Mouse (Mus musculus) brain, embryonic 14.5 days (tissue): ENCODE data around the gene Ryr1.

ENCODE experiments used
- CTCF ChIP-seq: fragments of 200-500 bp; IDR thresholded peaks from 2 replicates; pipeline ENCODE4 v1.5.1; 2012; ENCODE audit warnings: inconsistent platforms, mild to moderate bottlenecking, moderate library complexity, borderline replicate concordance; ENCODE audit not compliant: insufficient read depth, insufficient read length; ENCODE audit errors: extremely low read depth
- POLR2A ChIP-seq: fragments of 200-500 bp; IDR thresholded peaks from 2 replicates; pipeline ENCODE4 v1.6.1; 2012; ENCODE audit warnings: mild to moderate bottlenecking, inconsistent platforms, borderline replicate concordance; ENCODE audit not compliant: poor library complexity, insufficient read depth, insufficient read length, severe bottlenecking; ENCODE audit errors: extremely low read depth

- TF ChIP-seq CTCF (no peak), POLR2A (no peak)
Measured at GRCm38 (mm10) chr7:29008171-29008570, 116.8 kb downstream of the Ryr1 start.
